Mouse (Mus musculus) MEL (cell line): ENCODE data around the gene Angpt4. TPM values are rescaled to one million over a fixed set of nuclear protein-coding genes. Genes with fewer than 3 reads are reported as not detected.

Experiments used
- DNase-seq: peaks from one replicate; pipeline ENCODE4 v3.0.0; 2011; ENCODE audit warnings: low read depth, low spot score
- H3K27ac ChIP-seq: 2 replicates; pipeline ENCODE4 v1.5.1; 2012; ENCODE audit warnings: low read depth, mild to moderate bottlenecking, control low read depth, low read length, moderate library complexity; ENCODE audit not compliant: control insufficient read depth
- H3K27me3 ChIP-seq, 2 experiments: fragments of 150-350 bp in 1 of 2; sonication (generic) in 1 of 2; 2 replicates each; pipeline ENCODE4 v1.6.1; 2012; ENCODE audit warnings: low read length in 2 of 2, mild to moderate bottlenecking in 2 of 2, improper control_type of control experiment in 1 of 2, moderate library complexity in 1 of 2; ENCODE audit not compliant: insufficient read depth in 2 of 2, control insufficient read depth in 1 of 2
- H3K36me3 ChIP-seq, 2 experiments: 2 replicates each; pipeline ENCODE4 v1.6.1; 2012 to 2014; ENCODE audit warnings: low read length in 2 of 2, improper control_type of control experiment in 1 of 2, inconsistent platforms in 1 of 2, mild to moderate bottlenecking in 1 of 2; ENCODE audit not compliant: insufficient read depth in 2 of 2, control insufficient read depth in 1 of 2
- H3K4me1 ChIP-seq, 2 experiments: fragments of 150-350 bp in 1 of 2; sonication (generic) in 1 of 2; 2 replicates each; pipeline ENCODE4 v1.6.1; 2012; ENCODE audit warnings: low read length in 2 of 2, improper control_type of control experiment in 1 of 2, mild to moderate bottlenecking in 1 of 2; ENCODE audit not compliant: insufficient read depth in 2 of 2, control insufficient read depth in 1 of 2
- H3K4me3 ChIP-seq, 2 experiments: fragments of 150-350 bp in 1 of 2; sonication (generic) in 1 of 2; 2 replicates each; pipeline ENCODE4 v1.5.1; 2012; ENCODE audit warnings: low read depth in 2 of 2, low read length in 2 of 2, mild to moderate bottlenecking in 2 of 2, moderate library complexity in 2 of 2, control low read depth in 1 of 2, improper control_type of control experiment in 1 of 2; ENCODE audit not compliant: control insufficient read depth in 1 of 2, insufficient read depth in 1 of 2
- H3K79me2 ChIP-seq: 2 replicates; pipeline ENCODE4 v1.6.1; 2012; ENCODE audit warnings: mild to moderate bottlenecking, low read length, moderate library complexity; ENCODE audit not compliant: control insufficient read depth, poor library complexity, insufficient read depth
- H3K9ac ChIP-seq: 2 replicates; pipeline ENCODE4 v1.6.1; 2012; ENCODE audit warnings: low read depth, mild to moderate bottlenecking, control low read depth, low read length, moderate library complexity; ENCODE audit not compliant: control insufficient read depth, poor library complexity, severe bottlenecking
- H3K9me3 ChIP-seq: fragments of 150-350 bp; sonication (generic); replicated peaks from 2 replicates; pipeline ENCODE4 v1.6.1; 2012; ENCODE audit warnings: mild to moderate bottlenecking, low read length, improper control_type of control experiment, moderate library complexity; ENCODE audit not compliant: insufficient read depth
- BHLHE40 ChIP-seq: IDR thresholded peaks from 2 replicates; pipeline ENCODE4 v1.6.1; 2012; ENCODE audit warnings: low read depth, mild to moderate bottlenecking, inconsistent platforms, low read length, improper control_type of control experiment, borderline replicate concordance
- CTCF ChIP-seq, 3 experiments: IDR thresholded peaks in 2 of 3; conservative IDR thresholded peaks in 1 of 3; 2 replicates each; pipeline ENCODE4 v1.5.1; 2011 to 2012; ENCODE audit warnings: low read length in 3 of 3, low read depth in 2 of 3, mild to moderate bottlenecking in 2 of 3, improper control_type of control experiment in 1 of 3, inconsistent platforms in 1 of 3, mixed read lengths in 1 of 3, moderate library complexity in 1 of 3; ENCODE audit not compliant: control insufficient read depth in 1 of 3, insufficient read depth in 1 of 3, poor library complexity in 1 of 3, severe bottlenecking in 1 of 3
- ELF1 ChIP-seq: IDR thresholded peaks from 2 replicates; pipeline ENCODE4 v1.6.1; 2014; ENCODE audit warnings: low read depth, mild to moderate bottlenecking, inconsistent platforms, low read length, improper control_type of control experiment, moderate library complexity
- GABPA ChIP-seq: IDR thresholded peaks from 2 replicates; pipeline ENCODE4 v1.6.1; 2012; ENCODE audit warnings: low read depth, mild to moderate bottlenecking, inconsistent platforms, low read length, improper control_type of control experiment, moderate library complexity
- GATA1 ChIP-seq: IDR thresholded peaks from 2 replicates; pipeline ENCODE4 v1.6.1; 2011; ENCODE audit warnings: low read depth, low read length, improper control_type of control experiment
- KAT2A ChIP-seq: conservative IDR thresholded peaks from 2 replicates; pipeline ENCODE4 v1.6.1; 2012; ENCODE audit warnings: low read depth, low read length, improper control_type of control experiment, inconsistent platforms
- MAFK ChIP-seq: IDR thresholded peaks from 2 replicates; pipeline ENCODE4 v1.6.1; 2011; ENCODE audit warnings: low read depth, mild to moderate bottlenecking, low read length, improper control_type of control experiment, borderline replicate concordance
- MAX ChIP-seq: IDR thresholded peaks from 2 replicates; pipeline ENCODE4 v1.6.1; 2011; ENCODE audit warnings: low read length, improper control_type of control experiment
- MEF2A ChIP-seq: IDR thresholded peaks from 2 replicates; pipeline ENCODE4 v1.6.1; 2014; ENCODE audit warnings: low read depth, mild to moderate bottlenecking, inconsistent platforms, low read length, improper control_type of control experiment; ENCODE audit not compliant: poor library complexity, insufficient replicate concordance, severe bottlenecking; ENCODE audit errors: extremely low read depth
- NELFE ChIP-seq: IDR thresholded peaks from 2 replicates; pipeline ENCODE4 v1.6.1; 2011; ENCODE audit warnings: low read depth, low read length, improper control_type of control experiment
- NRF1 ChIP-seq: IDR thresholded peaks from 2 replicates; pipeline ENCODE4 v1.6.1; 2014; ENCODE audit warnings: low read depth, mild to moderate bottlenecking, inconsistent platforms, low read length, improper control_type of control experiment, moderate library complexity; ENCODE audit not compliant: poor library complexity, insufficient read depth, severe bottlenecking
- POLR2A ChIP-seq, 2 experiments: IDR thresholded peaks; 2 replicates each; pipeline ENCODE4 v1.6.1; 2011 to 2012; ENCODE audit warnings: low read length in 2 of 2, mild to moderate bottlenecking in 2 of 2, control low read depth in 1 of 2, improper control_type of control experiment in 1 of 2, low read depth in 1 of 2, moderate library complexity in 1 of 2; ENCODE audit not compliant: control insufficient read depth in 1 of 2, insufficient read depth in 1 of 2, poor library complexity in 1 of 2
- POLR2AphosphoS2 ChIP-seq: IDR thresholded peaks from 2 replicates; pipeline ENCODE4 v1.6.1; 2011; ENCODE audit warnings: low read length, improper control_type of control experiment
- RAD21 ChIP-seq: IDR thresholded peaks from 2 replicates; pipeline ENCODE4 v1.6.1; 2011; ENCODE audit warnings: mild to moderate bottlenecking, low read depth, low read length, improper control_type of control experiment
- RCOR1 ChIP-seq: IDR thresholded peaks from 2 replicates; pipeline ENCODE4 v1.6.1; 2012; ENCODE audit warnings: low read depth, mild to moderate bottlenecking, inconsistent platforms, low read length, improper control_type of control experiment
- SMC3 ChIP-seq: IDR thresholded peaks from 2 replicates; pipeline ENCODE4 v1.6.1; 2011; ENCODE audit warnings: low read depth, low read length, improper control_type of control experiment
- TBP ChIP-seq: IDR thresholded peaks from 2 replicates; pipeline ENCODE4 v1.8.0; 2011; ENCODE audit warnings: low read depth, low read length, improper control_type of control experiment
- TCF12 ChIP-seq: IDR thresholded peaks from 2 replicates; pipeline ENCODE4 v1.6.1; 2014; ENCODE audit warnings: low read depth, mild to moderate bottlenecking, inconsistent platforms, low read length, improper control_type of control experiment, moderate library complexity
- UBTF ChIP-seq: IDR thresholded peaks from 2 replicates; pipeline ENCODE4 v1.6.1; 2012; ENCODE audit warnings: low read depth, mild to moderate bottlenecking, inconsistent platforms, low read length, improper control_type of control experiment, moderate library complexity, borderline replicate concordance; ENCODE audit not compliant: insufficient read depth
- USF1 ChIP-seq: IDR thresholded peaks from 2 replicates; pipeline ENCODE4 v1.6.1; 2014; ENCODE audit warnings: low read depth, mild to moderate bottlenecking, inconsistent platforms, low read length, improper control_type of control experiment, moderate library complexity
- USF2 ChIP-seq, 2 experiments: IDR thresholded peaks; 2 replicates each; pipeline ENCODE4 v1.6.1; 2011 to 2012; ENCODE audit warnings: improper control_type of control experiment in 2 of 2, low read length in 2 of 2, borderline replicate concordance in 1 of 2, inconsistent platforms in 1 of 2, low read depth in 1 of 2, mild to moderate bottlenecking in 1 of 2; ENCODE audit not compliant: insufficient read depth in 1 of 2
- ZC3H11A ChIP-seq: IDR thresholded peaks from 2 replicates; pipeline ENCODE4 v1.6.1; 2012; ENCODE audit warnings: low read depth, mild to moderate bottlenecking, inconsistent platforms, low read length, improper control_type of control experiment
- ZKSCAN1 ChIP-seq: IDR thresholded peaks from 2 replicates; pipeline ENCODE4 v1.6.1; 2012; ENCODE audit warnings: low read depth, mild to moderate bottlenecking, inconsistent platforms, low read length, improper control_type of control experiment, moderate library complexity
- polyA plus RNA-seq, 2 experiments: library from polyadenylated mRNA; stranded (reverse) in 1 of 2; unstranded in 1 of 2; fragments of >175 nt in 1 of 2; fragments of >200 nt in 1 of 2; gene quantifications; 2 replicates each; pipeline versions ENCODE4 v1.2.1 to v1.2.4; 2012; ENCODE audit warnings: low replicate concordance in 2 of 2, low read depth in 1 of 2; ENCODE audit not compliant: insufficient read length in 2 of 2, insufficient read depth in 1 of 2, missing spikeins in 1 of 2
- total RNA-seq: library from RNA; depleted of rRNA; stranded (reverse); fragments of 300-350 nt; gene quantifications from 2 replicates; pipeline ENCODE4 v1.2.3, GENCODE M21; 2012

The Angpt4 gene
- total and polyA plus RNA-seq, 3 experiments = not detected

DNA sequence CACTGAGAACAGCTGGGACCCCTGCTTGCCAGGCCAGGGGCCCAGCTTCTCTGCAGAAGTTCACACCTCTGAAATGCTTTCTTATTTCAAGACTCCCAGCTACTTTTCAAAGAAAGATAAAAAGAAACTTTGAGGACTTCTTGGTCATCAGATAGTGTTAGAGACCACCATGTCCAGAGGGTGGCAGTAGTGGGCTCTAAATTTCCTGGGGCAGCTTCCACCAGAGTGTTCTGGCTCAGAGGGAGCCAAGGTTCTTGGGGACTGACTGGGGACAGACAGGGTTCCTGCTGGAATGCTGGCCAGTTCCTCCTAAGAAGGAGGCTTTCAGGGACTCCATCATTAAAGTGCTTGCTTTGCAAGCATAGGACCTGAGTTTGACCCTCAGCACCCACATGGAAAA is 36.5 kb upstream of the Angpt4 start:
- DNase-seq = peak; percentile 28
- H3K79me2 ChIP-seq = no peaks in the 10 kb centered on the region
- no peaks in the 10 kb centered on the region for H3K9me3 ChIP-seq
- H3K36me3 ChIP-seq = no peaks in the 10 kb centered on the region
- H3K9ac ChIP-seq = no peak overlapping the region
- H3K4me1 ChIP-seq = no peaks in the 10 kb centered on the region
- TF ChIP-seq GABPA (no peak), RAD21 (peak; percentile 17), CTCF (IDR thresholded peaks at IDR 0.05 in 2 of 3, conservative IDR thresholded peaks at IDR 0.05 in 1 of 3; ENCODE audit: control insufficient read depth in 1 of 3, insufficient read depth in 1 of 3, low read depth in 2 of 3, low read length in 3 of 3, poor library complexity in 1 of 3, severe bottlenecking in 1 of 3) (peak; percentile 7 to 53 (median 39); a peak in 4 of 6 replicates), SMC3 (peak; percentile 24; the same call in 1 of the 2 replicates), USF1 (no peak), MAX (no peak), POLR2AphosphoS2 (no peak)
- no peak overlapping the region for H3K27ac ChIP-seq
- peaks cover 0 to 2% of the 10 kb centered on the region in 2 experiments; a peak in 1 of 4 replicates for H3K27me3 ChIP-seq
- no peak overlapping the region for H3K4me3 ChIP-seq

DNA sequence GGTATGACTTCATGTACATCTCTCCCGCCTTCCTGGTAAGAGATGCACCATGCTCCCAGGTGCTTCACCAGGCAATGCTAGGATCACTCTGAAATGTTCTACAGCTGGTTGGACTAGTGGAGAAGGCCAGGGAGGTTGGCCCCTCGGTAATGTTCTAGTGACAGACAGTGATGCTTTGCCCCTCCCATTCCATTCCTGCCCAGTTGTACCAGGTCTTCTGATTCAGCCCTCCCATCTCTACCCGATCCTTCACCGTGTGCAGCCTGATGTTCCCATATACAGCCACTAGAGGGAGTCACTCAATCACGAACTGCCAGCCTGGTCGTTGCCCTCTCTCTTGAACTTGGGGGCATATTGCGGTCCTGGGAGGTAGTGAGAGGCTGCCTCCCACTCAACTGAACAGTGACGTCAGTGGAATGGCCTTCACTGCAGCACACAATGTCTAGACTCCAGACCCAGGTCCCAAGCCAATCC is 35.0 kb upstream of the Angpt4 start:
- no peak overlapping the region for H3K4me3 ChIP-seq

GRCm38 (mm10) chr2:151878645-151879044 is 32.4 kb upstream of the Angpt4 start:
- Histone ChIP-seq H3K4me1 (no peaks in the 10 kb centered on the region), H3K36me3 (no peaks in the 10 kb centered on the region), H3K27ac (no peak overlapping the region), H3K27me3 (peaks cover 0 to 1% of the 10 kb centered on the region in 2 experiments; a peak in 1 of 4 replicates), H3K79me2 (no peaks in the 10 kb centered on the region), H3K9ac (no peak overlapping the region), H3K9me3 (no peaks in the 10 kb centered on the region), H3K4me3 (no peak overlapping the region)
- no peak for DNase-seq
- TF ChIP-seq GATA1 (no peak), TBP (no peak), POLR2A (IDR thresholded peaks at IDR 0.05; ENCODE audit: control insufficient read depth in 1 of 2, insufficient read depth in 1 of 2, low read depth in 1 of 2, low read length in 2 of 2, poor library complexity in 1 of 2) (no peak), MAFK (no peak), MEF2A (no peak), CTCF (IDR thresholded peaks at IDR 0.05 in 2 of 3, conservative IDR thresholded peaks at IDR 0.05 in 1 of 3; ENCODE audit: control insufficient read depth in 1 of 3, insufficient read depth in 1 of 3, low read depth in 2 of 3, low read length in 3 of 3, poor library complexity in 1 of 3, severe bottlenecking in 1 of 3) (no peak), NELFE (no peak), KAT2A (no peak), RCOR1 (no peak), ZKSCAN1 (no peak), USF2 (IDR thresholded peaks at IDR 0.05; ENCODE audit: borderline replicate concordance in 1 of 2, insufficient read depth in 1 of 2, low read depth in 1 of 2, low read length in 2 of 2) (no peak), TCF12 (no peak), BHLHE40 (no peak), UBTF (no peak), NRF1 (no peak), ELF1 (no peak), POLR2AphosphoS2 (no peak), RAD21 (no peak)

More for the DNA sequence above, 35.0 kb upstream of the Angpt4 start:
- Histone ChIP-seq H3K9me3 (no peaks in the 10 kb centered on the region), H3K79me2 (no peaks in the 10 kb centered on the region), H3K27me3 (peaks cover 0 to 2% of the 10 kb centered on the region in 2 experiments; a peak in 1 of 4 replicates), H3K27ac (no peak overlapping the region), H3K36me3 (no peaks in the 10 kb centered on the region), H3K9ac (no peak overlapping the region), H3K4me1 (no peaks in the 10 kb centered on the region)
- TF ChIP-seq CTCF (IDR thresholded peaks at IDR 0.05 in 2 of 3, conservative IDR thresholded peaks at IDR 0.05 in 1 of 3; ENCODE audit: control insufficient read depth in 1 of 3, insufficient read depth in 1 of 3, low read depth in 2 of 3, low read length in 3 of 3, poor library complexity in 1 of 3, severe bottlenecking in 1 of 3) (peak; percentile 81 to 90 (median 83)), RAD21 (peak; percentile 69), ELF1 (no peak), ZC3H11A (peak; percentile 21; the same call in 1 of the 2 replicates), UBTF (no peak), SMC3 (peak; percentile 57)
- peak; percentile 50 for DNase-seq
